Mouse (Mus musculus): Measurements from ENCODE around the gene Arhgap11a.
A peak's percentile ranks its signal among the peaks of the same experiment; 100 is the strongest.

Gene Arhgap11a

GRCm38 (mm10) chr2:113848245-113849121, at the start of gene Arhgap11a:
TSS of gene Arhgap11a (minus strand) at chr2:113848661.
- DNase-seq (ENCODE audit: inconsistent age in 2 of 2, low spot score in 1 of 2): peak; percentile 89 to 98

GRCm38 (mm10) chr2:113893385-113894122, 45.1 kb upstream of the Arhgap11a start:
- DNase-seq (ENCODE audit: inconsistent age in 2 of 2, low spot score in 1 of 2): no peak

- DNase-seq (ENCODE audit: inconsistent age in 2 of 2, low spot score in 1 of 2): no peak
Observed at GRCm38 (mm10) chr2:113887166-113887565, 38.7 kb upstream of the Arhgap11a start.

GRCm38 (mm10) chr2:113886061-113886460, 37.6 kb upstream of the Arhgap11a start:
- peak in 1 of 2 experiments; percentile 49 for DNase-seq (ENCODE audit: inconsistent age in 2 of 2, low spot score in 1 of 2)

- DNase-seq (ENCODE audit: inconsistent age in 2 of 2, low spot score in 1 of 2): no peak
Observed at GRCm38 (mm10) chr2:113870115-113870514, 21.7 kb upstream of the Arhgap11a start.

- no peak for DNase-seq (ENCODE audit: inconsistent age in 2 of 2, low spot score in 1 of 2)
Observed at GRCm38 (mm10) chr2:113868404-113868803, 19.9 kb upstream of the Arhgap11a start.

- DNase-seq (ENCODE audit: inconsistent age in 2 of 2, low spot score in 1 of 2): peak in 1 of 2 experiments; percentile 51
Observed at GRCm38 (mm10) chr2:113866155-113866554, 17.7 kb upstream of the Arhgap11a start.

- no peak for DNase-seq (ENCODE audit: inconsistent age in 2 of 2, low spot score in 1 of 2)
Observed at GRCm38 (mm10) chr2:113849141-113849540, 680 bp upstream of the Arhgap11a start.

- no peak for DNase-seq (ENCODE audit: inconsistent age in 2 of 2, low spot score in 1 of 2)
Observed at GRCm38 (mm10) chr2:113847678-113848244, 700 bp downstream of the Arhgap11a start.

GRCm38 (mm10) chr2:113845081-113845480, 3.4 kb downstream of the Arhgap11a start:
- DNase-seq (ENCODE audit: inconsistent age in 2 of 2, low spot score in 1 of 2): no peak

GRCm38 (mm10) chr2:113841656-113842437, 6.6 kb downstream of the Arhgap11a start:
- DNase-seq (ENCODE audit: inconsistent age in 2 of 2, low spot score in 1 of 2): no peak

- DNase-seq (ENCODE audit: inconsistent age in 2 of 2, low spot score in 1 of 2): no peak
Observed at GRCm38 (mm10) chr2:113839488-113839887, 9.0 kb downstream of the Arhgap11a start.

GRCm38 (mm10) chr2:113835219-113835618, 13.2 kb downstream of the Arhgap11a start:
- DNase-seq (ENCODE audit: inconsistent age in 2 of 2, low spot score in 1 of 2): no peak

GRCm38 (mm10) chr2:113828943-113829882, 19.2 kb downstream of the Arhgap11a start, which contains the start of gene Scg5:
TSS of gene Scg5 (minus strand) at chr2:113829121.
- peak; percentile 72 to 82 for DNase-seq (ENCODE audit: inconsistent age in 2 of 2, low spot score in 1 of 2)

GRCm38 (mm10) chr2:113828086-113828942, 20.1 kb downstream of the Arhgap11a start:
- DNase-seq (ENCODE audit: inconsistent age in 2 of 2, low spot score in 1 of 2): peak in 1 of 2 experiments; percentile 21

- DNase-seq (ENCODE audit: inconsistent age in 2 of 2, low spot score in 1 of 2): peak in 1 of 2 experiments; percentile 72
Observed at GRCm38 (mm10) chr2:113823909-113824308, 24.6 kb downstream of the Arhgap11a start.

GRCm38 (mm10) chr2:113822367-113822766, 26.1 kb downstream of the Arhgap11a start:
- DNase-seq (ENCODE audit: inconsistent age in 2 of 2, low spot score in 1 of 2): no peak

GRCm38 (mm10) chr2:113821176-113821734, 27.2 kb downstream of the Arhgap11a start:
- peak in 1 of 2 experiments; percentile 23 for DNase-seq (ENCODE audit: inconsistent age in 2 of 2, low spot score in 1 of 2)
